Mouse (Mus musculus): ENCODE results near the gene Wnt1. TPM values are rescaled to one million over a fixed set of nuclear protein-coding genes. Genes with fewer than 3 reads are reported as not detected.
"Not testable (repeated sequence)": the region's sequence is repeated elsewhere in the genome, so short reads cannot be mapped to it uniquely, and the experiment has no call there.

Wnt1 gene
- total RNA-seq, 1 experiment from 2014 or later = not detected

GRCm38 (mm10) chr15:98796803-98797595 is 7.3 kb downstream of the Wnt1 start:
- no peak for ATAC-seq (replicated peaks in 1 of 2; ENCODE audit: insufficient read depth in 1 of 2, low FRiP score in 2 of 2, low TSS enrichment in 1 of 2, low read depth in 1 of 2, poor library complexity in 2 of 2, severe bottlenecking in 2 of 2)

- ATAC-seq (replicated peaks in 1 of 2; ENCODE audit: insufficient read depth in 1 of 2, low FRiP score in 2 of 2, low TSS enrichment in 1 of 2, low read depth in 1 of 2, poor library complexity in 2 of 2, severe bottlenecking in 2 of 2) = no peak
Measured at GRCm38 (mm10) chr15:98797835-98798492, 8.3 kb downstream of the Wnt1 start.

GRCm38 (mm10) chr15:98798903-98799302 is 9.2 kb downstream of the Wnt1 start:
- ATAC-seq (replicated peaks in 1 of 2; ENCODE audit: insufficient read depth in 1 of 2, low FRiP score in 2 of 2, low TSS enrichment in 1 of 2, low read depth in 1 of 2, poor library complexity in 2 of 2, severe bottlenecking in 2 of 2) = no peak

- peak; percentile 35 to 61; a peak in 2 of 4 replicates for ATAC-seq (replicated peaks in 1 of 2; ENCODE audit: insufficient read depth in 1 of 2, low FRiP score in 2 of 2, low TSS enrichment in 1 of 2, low read depth in 1 of 2, poor library complexity in 2 of 2, severe bottlenecking in 2 of 2)
Measured at GRCm38 (mm10) chr15:98799396-98799795, 9.7 kb downstream of the Wnt1 start.

GRCm38 (mm10) chr15:98802926-98803325 is 13.3 kb downstream of the Wnt1 start:
- ATAC-seq (replicated peaks in 1 of 2; ENCODE audit: insufficient read depth in 1 of 2, low FRiP score in 2 of 2, low TSS enrichment in 1 of 2, low read depth in 1 of 2, poor library complexity in 2 of 2, severe bottlenecking in 2 of 2) = no peak

GRCm38 (mm10) chr15:98804054-98804453 is 14.4 kb downstream of the Wnt1 start:
- ATAC-seq (replicated peaks in 1 of 2; ENCODE audit: insufficient read depth in 1 of 2, low FRiP score in 2 of 2, low TSS enrichment in 1 of 2, low read depth in 1 of 2, poor library complexity in 2 of 2, severe bottlenecking in 2 of 2) = peak; percentile 49 to 60; a peak in 3 of 4 replicates

GRCm38 (mm10) chr15:98805324-98806040 is 15.8 kb downstream of the Wnt1 start:
- ATAC-seq (replicated peaks in 1 of 2; ENCODE audit: insufficient read depth in 1 of 2, low FRiP score in 2 of 2, low TSS enrichment in 1 of 2, low read depth in 1 of 2, poor library complexity in 2 of 2, severe bottlenecking in 2 of 2) = 0 out of 4 replicates have a peak, but pooled peaks of 1 of the 2 experiments have one; percentile 19

- ATAC-seq (replicated peaks in 1 of 2; ENCODE audit: insufficient read depth in 1 of 2, low FRiP score in 2 of 2, low TSS enrichment in 1 of 2, low read depth in 1 of 2, poor library complexity in 2 of 2, severe bottlenecking in 2 of 2) = no peak
Measured at GRCm38 (mm10) chr15:98806071-98806808, 16.6 kb downstream of the Wnt1 start.

- no peak for ATAC-seq (replicated peaks in 1 of 2; ENCODE audit: insufficient read depth in 1 of 2, low FRiP score in 2 of 2, low TSS enrichment in 1 of 2, low read depth in 1 of 2, poor library complexity in 2 of 2, severe bottlenecking in 2 of 2)
Measured at GRCm38 (mm10) chr15:98806809-98807770, 17.4 kb downstream of the Wnt1 start.

DNA sequence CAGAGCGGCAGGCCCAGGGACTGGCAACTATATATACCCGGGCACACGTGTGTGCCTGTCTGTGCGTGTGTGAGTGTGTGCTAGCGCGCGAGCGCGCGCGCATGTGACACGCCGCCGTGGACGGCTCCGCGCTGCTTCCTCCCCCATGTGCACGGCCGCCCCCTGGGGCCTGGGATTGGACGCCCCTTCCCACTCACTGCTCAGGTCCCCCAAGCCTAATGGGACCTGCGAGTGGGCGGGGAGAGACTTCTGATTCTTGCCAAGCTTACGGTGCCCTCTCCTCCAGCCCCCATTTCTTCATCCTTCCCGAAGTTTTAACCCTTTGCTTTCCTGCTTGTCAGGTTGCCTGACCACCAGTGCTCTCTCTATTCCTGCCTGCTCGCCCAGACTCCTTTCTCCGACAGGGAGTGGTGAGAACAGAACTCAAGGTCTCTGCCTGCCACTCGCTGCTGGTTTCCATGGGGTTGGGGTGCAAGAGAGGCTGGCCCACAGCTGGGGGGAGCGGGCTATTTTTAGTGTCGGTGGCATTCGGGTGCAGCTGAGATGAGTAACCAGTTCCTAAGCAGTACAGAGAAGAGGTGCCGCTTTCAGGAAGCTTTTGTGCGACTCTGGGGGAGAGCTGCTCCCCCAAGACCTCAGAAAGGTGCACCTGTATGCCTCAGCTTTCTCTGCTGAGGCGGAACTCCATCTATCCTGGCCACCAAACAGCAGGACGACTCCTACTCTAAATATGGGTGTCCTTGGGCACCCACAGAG is 18.4 kb downstream of the Wnt1 start:
- peak in 1 of 2 experiments; percentile 29; a peak in 2 of 4 replicates for ATAC-seq (replicated peaks in 1 of 2; ENCODE audit: insufficient read depth in 1 of 2, low FRiP score in 2 of 2, low TSS enrichment in 1 of 2, low read depth in 1 of 2, poor library complexity in 2 of 2, severe bottlenecking in 2 of 2)

GRCm38 (mm10) chr15:98808651-98809134 is 19.0 kb downstream of the Wnt1 start:
- ATAC-seq (replicated peaks in 1 of 2; ENCODE audit: insufficient read depth in 1 of 2, low FRiP score in 2 of 2, low TSS enrichment in 1 of 2, low read depth in 1 of 2, poor library complexity in 2 of 2, severe bottlenecking in 2 of 2) = no peak

- ATAC-seq (replicated peaks in 1 of 2; ENCODE audit: insufficient read depth in 1 of 2, low FRiP score in 2 of 2, low TSS enrichment in 1 of 2, low read depth in 1 of 2, poor library complexity in 2 of 2, severe bottlenecking in 2 of 2) = no peak
Measured at GRCm38 (mm10) chr15:98809390-98809789, 19.7 kb downstream of the Wnt1 start, which contains the start of gene Ddn. Gene Ddn (minus strand): TSS chr15:98809490.

- ATAC-seq (replicated peaks in 1 of 2; ENCODE audit: insufficient read depth in 1 of 2, low FRiP score in 2 of 2, low TSS enrichment in 1 of 2, low read depth in 1 of 2, poor library complexity in 2 of 2, severe bottlenecking in 2 of 2) = not testable (repeated sequence)
Measured at GRCm38 (mm10) chr15:98810212-98810611, 20.6 kb downstream of the Wnt1 start.

GRCm38 (mm10) chr15:98812741-98813424 is 23.2 kb downstream of the Wnt1 start:
- ATAC-seq (replicated peaks in 1 of 2; ENCODE audit: insufficient read depth in 1 of 2, low FRiP score in 2 of 2, low TSS enrichment in 1 of 2, low read depth in 1 of 2, poor library complexity in 2 of 2, severe bottlenecking in 2 of 2) = no peak

DNA sequence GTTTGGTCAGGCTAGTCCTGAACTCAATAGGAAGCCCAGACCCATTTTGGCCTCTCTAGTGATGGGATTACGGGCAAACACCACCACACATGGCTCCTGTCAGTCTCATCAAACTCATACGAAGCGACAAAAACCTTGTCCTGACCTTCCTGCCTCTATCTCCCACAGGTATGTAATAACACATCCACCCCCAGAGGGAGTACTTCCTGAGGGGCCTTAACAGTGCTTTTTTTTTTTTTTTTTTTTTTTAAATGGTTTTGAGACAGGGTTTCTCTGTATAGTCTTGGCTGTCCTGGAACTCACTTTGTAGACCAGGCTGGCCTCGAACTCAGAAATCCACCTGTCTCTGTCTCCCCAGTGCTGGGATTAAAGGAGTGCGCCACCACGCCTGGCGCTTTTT is 28.5 kb downstream of the Wnt1 start:
- ATAC-seq (replicated peaks in 1 of 2; ENCODE audit: insufficient read depth in 1 of 2, low FRiP score in 2 of 2, low TSS enrichment in 1 of 2, low read depth in 1 of 2, poor library complexity in 2 of 2, severe bottlenecking in 2 of 2) = no peak
